Mouse (Mus musculus) liver, adult 2 months (tissue): ENCODE measurements around the gene Sod2.
"Not testable (repeated sequence)": the region's sequence is repeated elsewhere in the genome, so short reads cannot be mapped to it uniquely, and the experiment has no call there.

ENCODE experiments used
- CTCF ChIP-seq: fragments of 200-500 bp; IDR thresholded peaks from 2 replicates; pipeline ENCODE4 v1.5.1; 2011; ENCODE audit warnings: low read depth, low read length, control low read depth
- POLR2A ChIP-seq: fragments of 200-500 bp; IDR thresholded peaks from 2 replicates; pipeline ENCODE4 v1.6.1; 2011; ENCODE audit warnings: low read length, control low read depth; ENCODE audit not compliant: insufficient read depth; ENCODE audit errors: extremely low read depth

- not testable (repeated sequence) for TF ChIP-seq POLR2A, CTCF
These were observed at the start of gene Sod2 for GRCm38 (mm10) chr17:13006546-13006945.
